Mouse (Mus musculus) embryonic facial prominence, embryonic 15.5 days (tissue): ENCODE data around the gene Acvr1b. TPM values are rescaled to one million over a fixed set of nuclear protein-coding genes. Genes with fewer than 3 reads are reported as not detected.

Source experiments
- ATAC-seq: fragments of 200-750 bp; cut with Nextera tagmentation; 2 replicates; pipeline ENCODE4 v1.8.0; 2017; ENCODE audit warnings: low read depth, moderate TSS enrichment; ENCODE audit not compliant: insufficient number of reproducible peaks, low FRiP score, low TSS enrichment
- H3K27ac ChIP-seq: fragments of 300-500 bp; sonication (generic); replicated peaks from 2 replicates; pipeline ENCODE4 v1.5.1; 2015; ENCODE audit warnings: mild to moderate bottlenecking, inconsistent platforms
- H3K27me3 ChIP-seq: fragments of 300-500 bp; sonication (generic); 2 replicates; pipeline ENCODE4 v1.6.1; 2015; ENCODE audit warnings: inconsistent platforms
- H3K36me3 ChIP-seq: fragments of 300-500 bp; sonication (generic); 2 replicates; pipeline ENCODE4 v1.6.1; 2015; ENCODE audit warnings: mild to moderate bottlenecking, inconsistent platforms
- H3K4me1 ChIP-seq: fragments of 300-500 bp; sonication (generic); 2 replicates; pipeline ENCODE4 v1.6.1; 2015; ENCODE audit warnings: inconsistent platforms
- H3K4me2 ChIP-seq: fragments of 300-500 bp; sonication (generic); replicated peaks from 2 replicates; pipeline ENCODE4 v1.6.1; 2015; ENCODE audit warnings: mild to moderate bottlenecking, inconsistent platforms
- H3K4me3 ChIP-seq: fragments of 300-500 bp; sonication (generic); replicated peaks from 2 replicates; pipeline ENCODE4 v1.5.1; 2015; ENCODE audit warnings: mild to moderate bottlenecking, inconsistent platforms
- H3K9ac ChIP-seq: fragments of 300-500 bp; sonication (generic); 2 replicates; pipeline ENCODE4 v1.6.1; 2015; ENCODE audit warnings: inconsistent platforms
- H3K9me3 ChIP-seq: fragments of 300-500 bp; sonication (generic); replicated peaks from 2 replicates; pipeline ENCODE4 v1.6.1; 2016; ENCODE audit warnings: inconsistent platforms
- WGBS: fragments of 180-500 bp; shearing (Covaris S2); methylation state at CpG from one replicate; pipeline ENCODE4 v1.1.7; 2015; 5-methylcytosine and 5-hydroxymethylcytosine counted together
- polyA plus RNA-seq: library from polyadenylated mRNA; unstranded; fragments of >200 nt; fragmentation: Nextera tagmentation; extraction: Ambion mirVana; gene quantifications from 2 replicates; pipeline ENCODE4 v1.2.1, GENCODE M21; 2015

Acvr1b gene
- polyA plus RNA-seq, 1 experiment from 2014 or later: 11.4 TPM

DNA sequence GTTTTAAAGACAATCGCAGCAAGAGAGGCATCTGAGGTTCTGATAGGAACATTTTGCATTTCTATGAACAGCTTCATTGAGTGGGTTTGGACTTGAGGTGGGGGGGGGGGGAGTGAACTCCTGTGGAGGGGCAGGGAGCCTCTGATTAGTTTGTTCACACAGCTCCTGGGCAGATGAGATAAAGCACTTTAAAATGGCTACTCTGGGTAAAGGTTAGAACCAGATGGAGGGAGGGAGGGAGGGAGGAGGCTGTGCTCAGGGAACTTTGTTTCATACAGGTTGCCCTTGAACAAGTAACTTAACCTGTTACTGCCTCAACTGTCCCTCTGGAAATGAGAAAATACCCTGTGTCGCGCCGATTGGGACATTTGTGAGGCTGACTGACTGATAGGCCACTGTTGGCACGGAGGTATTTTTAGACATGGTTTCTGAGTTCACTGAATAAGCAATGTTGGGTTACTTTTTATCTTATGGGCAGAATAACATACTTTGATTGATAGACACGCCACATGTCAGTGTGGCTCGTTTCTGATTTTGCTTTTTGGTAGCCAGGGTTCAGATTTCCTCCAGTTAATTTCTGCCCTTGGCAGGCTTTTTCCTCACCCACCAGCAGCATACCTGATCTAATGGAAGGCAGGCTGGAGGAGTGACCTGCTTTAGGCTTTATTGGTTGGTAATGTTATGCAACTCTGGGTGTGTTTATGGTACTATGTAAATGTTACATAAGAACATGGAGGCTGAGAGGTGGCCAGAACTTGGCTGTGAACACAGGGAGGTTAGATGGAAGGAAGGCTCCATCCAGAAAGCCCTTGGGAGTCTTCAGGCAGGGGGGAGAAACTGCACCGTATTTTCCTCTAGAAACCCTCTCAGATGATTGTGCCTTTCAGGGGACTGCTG, 3.2 kb downstream of the Acvr1b start:
- Histone ChIP-seq H3K27ac (peak overlapping the region; percentile 61), H3K4me2 (no peak overlapping the region), H3K27me3 (no peaks in the 10 kb centered on the region), H3K9ac (no peak overlapping the region), H3K9me3 (no peaks in the 10 kb centered on the region), H3K4me1 (peaks cover 71% of the 10 kb centered on the region), H3K4me3 (0 out of 2 replicates have a peak overlapping the region, but pooled peaks have one; percentile 83), H3K36me3 (no peaks in the 10 kb centered on the region)
- ATAC-seq: no peak
- 52% methylated on average over 8 of the region's 8 CpGs for WGBS

DNA sequence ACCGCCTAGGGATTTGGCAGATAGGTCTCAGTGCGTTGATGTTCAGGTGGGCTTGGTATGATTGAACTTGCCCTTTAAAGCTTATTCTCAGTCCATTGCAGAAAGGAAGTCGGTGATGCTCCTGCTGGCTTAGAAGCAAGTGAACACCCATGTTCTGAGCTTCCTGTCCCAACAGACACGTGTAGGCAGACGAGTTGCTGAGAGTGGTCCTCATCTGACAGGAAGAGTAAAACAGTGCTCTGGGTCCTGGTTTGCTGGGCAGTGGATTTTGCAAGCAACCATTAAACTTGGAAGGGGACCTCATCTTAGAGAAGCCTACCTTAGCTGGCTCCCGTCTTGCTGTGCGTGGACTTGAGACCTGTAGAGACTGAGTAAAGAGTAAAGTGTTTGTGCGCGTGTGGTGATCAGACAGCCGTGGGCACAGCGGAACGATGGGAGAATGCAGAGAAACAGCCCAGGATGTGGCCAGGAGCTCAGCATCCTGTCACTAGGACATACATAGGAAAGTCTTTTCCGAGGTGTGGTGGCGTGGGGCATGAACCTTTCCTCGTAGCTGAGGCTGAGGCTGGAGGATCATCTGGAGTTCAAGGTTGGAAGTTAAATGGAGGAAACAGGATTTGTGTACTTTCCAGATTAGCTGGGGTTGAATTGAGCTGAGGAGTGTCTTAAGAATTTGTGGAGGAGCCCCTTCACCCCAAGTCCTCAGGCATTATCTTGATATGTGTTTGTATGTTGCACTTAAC, 6.7 kb downstream of the Acvr1b start:
- no peak overlapping the region for H3K9ac ChIP-seq
- 68% methylated on average over 15 of the region's 15 CpGs for WGBS
- no peak overlapping the region for H3K4me3 ChIP-seq
- H3K36me3 ChIP-seq: 0 out of 2 replicates have a peak, but pooled peaks cover 5% of the 10 kb centered on the region
- H3K27me3 ChIP-seq: no peaks in the 10 kb centered on the region
- peak overlapping the region; percentile 40; the same call in 1 of the 2 replicates for H3K27ac ChIP-seq
- H3K4me2 ChIP-seq: no peak overlapping the region
- no peak for ATAC-seq
- H3K9me3 ChIP-seq: no peaks in the 10 kb centered on the region
- peaks cover 67% of the 10 kb centered on the region for H3K4me1 ChIP-seq

GRCm38 (mm10) chr15:101181106-101181466, 7.2 kb downstream of the Acvr1b start:
- WGBS: 28% methylated on average over 5 of the region's 5 CpGs
- Histone ChIP-seq H3K36me3 (0 out of 2 replicates have a peak, but pooled peaks cover 8% of the 10 kb centered on the region), H3K27me3 (no peaks in the 10 kb centered on the region), H3K9me3 (no peaks in the 10 kb centered on the region), H3K27ac (peak overlapping the region; percentile 40; the same call in 1 of the 2 replicates), H3K9ac (no peak overlapping the region), H3K4me3 (no peak overlapping the region), H3K4me2 (no peak overlapping the region), H3K4me1 (peaks cover 62% of the 10 kb centered on the region)
- no peak for ATAC-seq

- 0 out of 2 replicates have a peak, but pooled peaks cover 11% of the 10 kb centered on the region for H3K36me3 ChIP-seq
- H3K27me3 ChIP-seq: no peaks in the 10 kb centered on the region
- peaks cover 58% of the 10 kb centered on the region for H3K4me1 ChIP-seq
- H3K9me3 ChIP-seq: no peaks in the 10 kb centered on the region
- no peak overlapping the region for H3K4me2 ChIP-seq
- WGBS: 57% methylated on average over 4 of the region's 4 CpGs
- ATAC-seq: no peak
- no peak overlapping the region for H3K4me3 ChIP-seq
- peak overlapping the region; percentile 40 for H3K27ac ChIP-seq
- no peak overlapping the region for H3K9ac ChIP-seq
Observed at GRCm38 (mm10) chr15:101181500-101181899, 7.6 kb downstream of the Acvr1b start.

GRCm38 (mm10) chr15:101182676-101183075, 8.8 kb downstream of the Acvr1b start:
- H3K4me1 ChIP-seq: peaks cover 47% of the 10 kb centered on the region

DNA sequence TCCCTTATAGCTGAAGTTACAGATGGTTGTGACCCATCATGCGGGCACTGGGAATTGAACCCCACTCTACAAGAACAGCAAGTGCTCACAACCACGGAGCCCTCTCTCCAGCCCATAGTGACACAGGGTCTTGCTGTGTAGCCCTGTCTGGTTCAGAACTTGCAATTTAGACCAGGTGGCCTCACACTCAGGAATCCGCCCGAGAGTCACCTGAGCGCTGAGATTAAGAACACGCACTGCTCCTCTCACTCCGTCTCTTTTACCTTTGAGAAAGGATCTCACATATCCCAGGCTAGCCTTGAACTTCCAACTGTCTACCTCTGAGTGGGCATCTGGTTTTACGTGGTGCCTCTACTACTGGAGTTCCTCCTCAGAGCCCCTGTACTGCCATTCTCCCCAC, 10.4 kb downstream of the Acvr1b start:
- 89% methylated on average over 8 of the region's 8 CpGs for WGBS
- Histone ChIP-seq H3K4me3 (no peak overlapping the region), H3K4me2 (no peak overlapping the region), H3K9ac (no peak overlapping the region), H3K36me3 (0 out of 2 replicates have a peak, but pooled peaks cover 11% of the 10 kb centered on the region), H3K27me3 (no peaks in the 10 kb centered on the region), H3K4me1 (peaks cover 32% of the 10 kb centered on the region), H3K27ac (no peak overlapping the region), H3K9me3 (no peaks in the 10 kb centered on the region)
- no peak for ATAC-seq

More at GRCm38 (mm10) chr15:101182676-101183075, 8.8 kb downstream of the Acvr1b start:
- no peak for ATAC-seq
- Histone ChIP-seq H3K4me2 (no peak overlapping the region), H3K9ac (no peak overlapping the region), H3K4me3 (no peak overlapping the region), H3K36me3 (0 out of 2 replicates have a peak, but pooled peaks cover 11% of the 10 kb centered on the region), H3K27ac (peak overlapping the region; percentile 75), H3K27me3 (no peaks in the 10 kb centered on the region), H3K9me3 (no peaks in the 10 kb centered on the region)
- WGBS: 60% methylated on average over 5 of the region's 5 CpGs

DNA sequence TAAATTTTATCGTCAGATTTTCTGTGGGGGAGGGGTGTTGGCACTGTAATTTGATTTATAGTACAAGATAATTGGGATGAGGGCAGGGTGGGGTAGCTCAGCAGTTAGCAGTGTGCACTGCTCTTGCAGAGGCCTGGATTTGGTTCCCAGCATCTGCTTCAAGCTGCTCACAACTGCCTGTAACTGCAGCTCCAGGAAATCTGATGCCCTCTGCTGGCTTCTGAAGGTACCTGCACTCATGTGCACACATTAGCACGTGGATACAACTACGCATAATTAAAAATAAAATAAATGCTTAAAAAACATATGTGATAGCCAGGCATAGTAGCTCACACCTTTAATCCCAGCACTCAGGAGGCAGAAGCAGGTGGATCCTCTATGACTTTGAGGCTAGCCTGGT, 11.7 kb downstream of the Acvr1b start:
- 94% methylated on average over 3 of the region's 3 CpGs for WGBS
- no peak for ATAC-seq
- H3K9ac ChIP-seq: no peak overlapping the region
- no peak overlapping the region for H3K27ac ChIP-seq
- no peak overlapping the region for H3K4me2 ChIP-seq
- no peaks in the 10 kb centered on the region for H3K27me3 ChIP-seq
- H3K4me3 ChIP-seq: no peak overlapping the region
- peaks cover 27% of the 10 kb centered on the region for H3K4me1 ChIP-seq
- H3K36me3 ChIP-seq: 0 out of 2 replicates have a peak, but pooled peaks cover 11% of the 10 kb centered on the region
- H3K9me3 ChIP-seq: no peaks in the 10 kb centered on the region

GRCm38 (mm10) chr15:101187907-101188306, 14.0 kb downstream of the Acvr1b start:
- H3K9ac ChIP-seq: no peak overlapping the region
- WGBS: 71% methylated on average over 5 of the region's 5 CpGs
- peaks cover 36% of the 10 kb centered on the region for H3K4me1 ChIP-seq
- H3K27ac ChIP-seq: no peak overlapping the region
- H3K4me3 ChIP-seq: no peak overlapping the region
- no peaks in the 10 kb centered on the region for H3K9me3 ChIP-seq
- no peak overlapping the region for H3K4me2 ChIP-seq
- H3K36me3 ChIP-seq: 0 out of 2 replicates have a peak, but pooled peaks cover 11% of the 10 kb centered on the region
- H3K27me3 ChIP-seq: no peaks in the 10 kb centered on the region
- ATAC-seq: no peak

GRCm38 (mm10) chr15:101189981-101190761, 16.3 kb downstream of the Acvr1b start:
- Histone ChIP-seq H3K4me2 (no peak overlapping the region), H3K4me1 (peaks cover 29% of the 10 kb centered on the region), H3K36me3 (peaks cover 23% of the 10 kb centered on the region), H3K9me3 (no peaks in the 10 kb centered on the region), H3K27me3 (no peaks in the 10 kb centered on the region), H3K27ac (no peak overlapping the region; the same call in 1 of the 2 replicates), H3K4me3 (no peak overlapping the region), H3K9ac (no peak overlapping the region)
- 61% methylated on average over 10 of the region's 10 CpGs for WGBS
- ATAC-seq: no peak

- 0 out of 2 replicates have a peak overlapping the region, but pooled peaks have one; percentile 1 for H3K27ac ChIP-seq
- no peak for ATAC-seq
- H3K9me3 ChIP-seq: no peaks in the 10 kb centered on the region
- WGBS: 51% methylated on average over 5 of the region's 5 CpGs
- H3K4me1 ChIP-seq: peaks cover 29% of the 10 kb centered on the region
- H3K36me3 ChIP-seq: peaks cover 24% of the 10 kb centered on the region
- H3K4me2 ChIP-seq: no peak overlapping the region
- H3K4me3 ChIP-seq: no peak overlapping the region
- H3K9ac ChIP-seq: no peak overlapping the region
- no peaks in the 10 kb centered on the region for H3K27me3 ChIP-seq
Observed at GRCm38 (mm10) chr15:101190762-101191150, 16.9 kb downstream of the Acvr1b start.
